Mouse (Mus musculus) hindbrain, embryonic 14.5 days (tissue): ENCODE data around the gene Hace1. TPM values are rescaled to one million over a fixed set of nuclear protein-coding genes. Genes with fewer than 3 reads are reported as not detected.

Experiments
- ATAC-seq: fragments of 200-750 bp; cut with Nextera tagmentation; 2 replicates; pipeline ENCODE4 v1.8.0; 2017; ENCODE audit warnings: moderate number of reproducible peaks, mild to moderate bottlenecking, moderate TSS enrichment, moderate library complexity; ENCODE audit not compliant: low FRiP score
- DNase-seq: peaks from one replicate; pipeline ENCODE4 v3.0.0-alpha.2; 2015; ENCODE audit warnings: low spot score
- H3K27ac ChIP-seq: fragments of 300-500 bp; sonication (generic); 2 replicates; pipeline ENCODE4 v1.5.1; 2014; ENCODE audit warnings: mild to moderate bottlenecking, moderate library complexity
- H3K27me3 ChIP-seq: fragments of 300-500 bp; sonication (generic); 2 replicates; pipeline ENCODE4 v1.6.1; 2014; ENCODE audit warnings: mild to moderate bottlenecking, low read length, mixed read lengths; ENCODE audit not compliant: control insufficient read depth, insufficient read depth
- H3K36me3 ChIP-seq: fragments of 300-500 bp; sonication (generic); replicated peaks from 2 replicates; pipeline ENCODE4 v1.6.1; 2014; ENCODE audit not compliant: control insufficient read depth, insufficient read depth
- H3K4me1 ChIP-seq: fragments of 300-500 bp; sonication (generic); replicated peaks from 2 replicates; pipeline ENCODE4 v1.6.1; 2014; ENCODE audit warnings: antibody characterized with exemption, low read length, mixed read lengths; ENCODE audit not compliant: control insufficient read depth, insufficient read depth
- H3K4me2 ChIP-seq: fragments of 300-500 bp; sonication (generic); replicated peaks from 2 replicates; pipeline ENCODE4 v1.6.1; 2014; ENCODE audit warnings: mild to moderate bottlenecking, moderate library complexity
- H3K4me3 ChIP-seq: fragments of 300-500 bp; sonication (generic); replicated peaks from 2 replicates; pipeline ENCODE4 v1.5.1; 2014; ENCODE audit warnings: mild to moderate bottlenecking, low read length
- H3K9ac ChIP-seq: fragments of 300-500 bp; sonication (generic); 2 replicates; pipeline ENCODE4 v1.6.1; 2014
- H3K9me3 ChIP-seq: fragments of 300-500 bp; sonication (generic); 2 replicates; pipeline ENCODE4 v1.6.1; 2016; ENCODE audit warnings: low read length; ENCODE audit not compliant: control insufficient read depth
- WGBS: fragments of 180-500 bp; shearing (Covaris S2); extraction: QIAGEN DNeasy Blood & Tissue Kit; methylation state at CpG from one replicate; pipeline ENCODE4 v1.1.7; 2014; 5-methylcytosine and 5-hydroxymethylcytosine counted together
- polyA plus RNA-seq: library from polyadenylated mRNA; unstranded; fragments of >200 nt; fragmentation: Nextera tagmentation; extraction: Ambion mirVana; gene quantifications from 2 replicates; pipeline ENCODE4 v1.2.1, GENCODE M21; 2014

Gene Hace1
- polyA plus RNA-seq, 1 experiment from 2014 or later = 18.7 TPM

DNA sequence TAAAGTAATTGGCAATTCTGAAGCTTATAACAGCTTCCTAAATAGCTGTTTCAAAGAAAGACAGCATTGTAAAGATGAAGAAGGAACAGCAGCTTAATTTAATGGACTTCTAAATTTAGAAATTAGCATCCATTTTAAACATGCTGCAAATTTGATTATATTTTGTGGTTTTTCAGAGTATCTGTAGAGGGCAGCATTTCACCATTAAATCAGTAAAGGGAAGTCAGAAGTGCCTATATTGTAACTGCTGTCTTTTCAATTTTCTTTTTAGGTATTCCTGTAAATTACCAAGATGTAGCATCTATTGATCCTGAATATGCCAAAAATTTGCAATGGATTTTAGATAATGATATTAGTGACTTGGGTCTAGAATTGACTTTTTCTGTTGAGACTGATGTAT, 99.2 kb downstream of the Hace1 start:
- no peak overlapping the region for H3K27ac ChIP-seq
- no peaks in the 10 kb centered on the region for H3K9me3 ChIP-seq
- peak; percentile 54 for DNase-seq
- 0 out of 2 replicates have a peak, but pooled peaks cover 2% of the 10 kb centered on the region for H3K36me3 ChIP-seq
- no peak overlapping the region for H3K4me2 ChIP-seq
- ATAC-seq = no peak
- no peak overlapping the region for H3K4me3 ChIP-seq
- H3K9ac ChIP-seq = no peak overlapping the region
- H3K4me1 ChIP-seq = no peaks in the 10 kb centered on the region
- no peaks in the 10 kb centered on the region for H3K27me3 ChIP-seq

DNA sequence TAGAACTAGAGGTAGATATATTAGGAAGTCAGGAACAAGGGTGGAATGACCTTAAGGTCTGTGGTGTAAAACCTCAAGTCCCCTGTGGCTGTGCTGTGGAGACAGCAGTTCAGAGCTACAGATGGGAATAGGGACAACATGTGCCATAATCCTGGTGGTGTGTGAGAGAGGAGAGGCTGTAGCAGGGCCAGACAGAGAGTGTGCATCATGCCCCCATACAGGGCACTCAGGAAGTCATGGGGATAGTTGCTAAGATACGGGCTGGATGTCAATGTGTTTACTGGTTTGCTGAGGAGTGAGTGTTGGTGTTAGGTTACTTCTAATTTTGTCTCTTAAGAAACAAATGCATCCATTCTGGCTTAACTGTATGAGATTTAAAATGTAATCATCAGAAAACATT, 108.6 kb downstream of the Hace1 start:
- WGBS = 88% methylated on average over 1 of the region's 1 CpGs
- H3K4me1 ChIP-seq = no peaks in the 10 kb centered on the region
- H3K4me3 ChIP-seq = no peak overlapping the region
- H3K36me3 ChIP-seq = no peaks in the 10 kb centered on the region
- DNase-seq (no peak), ATAC-seq (no peak)
- H3K9ac ChIP-seq = no peak overlapping the region
- H3K4me2 ChIP-seq = no peak overlapping the region
- H3K9me3 ChIP-seq = no peaks in the 10 kb centered on the region
- H3K27ac ChIP-seq = no peak overlapping the region
- no peaks in the 10 kb centered on the region for H3K27me3 ChIP-seq

DNA sequence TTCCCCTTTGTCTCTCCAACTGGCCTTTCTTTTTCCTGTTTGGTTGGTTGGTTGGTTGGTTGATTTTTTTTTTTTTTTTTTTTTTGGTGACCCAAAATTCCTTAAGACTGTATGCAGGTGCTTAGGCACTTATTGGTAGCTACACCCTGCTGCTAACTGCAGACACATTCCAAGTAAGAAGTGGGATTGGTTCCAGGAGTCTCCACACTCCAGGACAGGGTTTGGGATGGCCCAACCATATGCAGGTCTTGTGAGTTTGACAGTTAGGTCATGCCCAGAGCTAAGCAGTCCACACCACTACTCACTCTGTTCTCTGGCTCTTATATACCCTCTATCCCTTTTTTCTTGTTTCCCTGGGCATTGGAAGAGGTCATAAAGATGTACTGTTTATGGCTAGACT, 117.3 kb downstream of the Hace1 start:
- no peaks in the 10 kb centered on the region for H3K27me3 ChIP-seq

DNA sequence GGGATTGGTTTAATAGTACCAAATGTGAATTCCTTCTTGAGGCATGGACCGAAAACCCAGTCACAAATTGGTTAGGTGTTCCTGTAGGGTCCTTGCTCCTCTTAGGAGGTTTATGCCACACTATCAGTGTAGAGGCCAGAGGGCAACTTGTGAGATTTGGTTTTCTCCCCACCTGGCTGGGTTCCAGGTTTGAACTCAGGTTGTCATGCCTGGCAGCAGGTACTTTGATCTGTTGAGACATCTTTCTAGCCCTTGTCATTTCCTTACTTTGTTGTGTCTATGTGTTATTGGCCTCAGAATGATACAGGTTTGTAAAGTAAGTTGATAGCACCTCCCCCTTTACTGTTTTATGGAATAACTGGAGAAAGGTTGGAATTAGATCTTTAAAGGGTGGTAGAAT, 117.9 kb downstream of the Hace1 start:
- Histone ChIP-seq H3K27me3 (no peaks in the 10 kb centered on the region), H3K27ac (no peak overlapping the region), H3K36me3 (no peaks in the 10 kb centered on the region), H3K4me1 (no peaks in the 10 kb centered on the region), H3K4me2 (no peak overlapping the region), H3K4me3 (no peak overlapping the region), H3K9ac (no peak overlapping the region), H3K9me3 (no peaks in the 10 kb centered on the region)
- ATAC-seq (no peak), DNase-seq (no peak)
- 100% methylated on average over 1 of the region's 1 CpGs for WGBS

More for the DNA sequence above, 117.3 kb downstream of the Hace1 start:
- Histone ChIP-seq H3K36me3 (no peaks in the 10 kb centered on the region), H3K4me1 (no peaks in the 10 kb centered on the region), H3K4me2 (no peak overlapping the region), H3K4me3 (no peak overlapping the region), H3K9me3 (no peaks in the 10 kb centered on the region), H3K27ac (no peak overlapping the region), H3K9ac (no peak overlapping the region)
- ATAC-seq (no peak), DNase-seq (no peak)

DNA sequence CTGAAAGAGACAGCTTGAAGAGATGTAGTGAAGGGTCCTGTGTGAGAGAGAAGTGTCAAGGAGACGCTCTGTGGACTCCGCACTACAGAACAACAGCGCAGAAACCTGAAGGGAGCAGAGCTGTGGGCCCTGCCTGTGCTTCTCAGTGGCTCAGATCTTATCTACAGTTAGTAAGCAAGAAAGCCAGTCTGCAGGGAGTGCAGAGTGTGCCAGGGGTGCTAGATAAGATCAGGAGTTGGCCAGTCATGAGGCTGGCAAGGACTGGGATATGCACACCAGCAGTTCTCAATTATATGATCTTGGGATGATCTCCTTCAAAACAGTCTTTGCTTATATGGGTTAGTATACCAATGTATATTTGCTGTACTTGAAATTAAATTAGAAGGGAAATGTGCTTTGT, 121.3 kb downstream of the Hace1 start:
- Histone ChIP-seq H3K4me3 (no peak overlapping the region), H3K4me1 (no peaks in the 10 kb centered on the region), H3K27ac (0 out of 2 replicates have a peak overlapping the region, but pooled peaks have one; percentile 21), H3K4me2 (no peak overlapping the region), H3K36me3 (no peaks in the 10 kb centered on the region), H3K9me3 (no peaks in the 10 kb centered on the region), H3K27me3 (no peaks in the 10 kb centered on the region), H3K9ac (no peak overlapping the region)
- WGBS = 81% methylated on average over 3 of the region's 3 CpGs
- ATAC-seq (no peak), DNase-seq (no peak)

DNA sequence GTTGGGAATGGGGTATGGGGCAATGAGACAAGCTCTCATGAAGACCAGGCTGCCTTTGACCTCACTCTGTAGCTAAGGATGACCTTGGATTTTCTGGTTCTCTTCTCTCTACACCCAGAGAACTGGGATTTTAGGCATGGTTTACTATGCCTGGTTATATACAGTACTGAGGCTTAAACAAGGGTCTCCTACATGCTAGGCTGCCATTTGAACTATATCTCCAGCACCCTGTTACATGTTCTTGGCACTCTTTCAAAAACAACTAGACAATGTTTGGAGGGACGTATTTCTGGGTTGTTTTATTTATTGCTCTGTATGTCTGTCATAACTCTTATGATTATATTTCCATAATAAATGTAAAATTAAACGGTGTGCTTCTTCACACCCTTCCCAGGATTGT, 129.2 kb downstream of the Hace1 start:
- Histone ChIP-seq H3K9ac (no peak overlapping the region), H3K9me3 (no peaks in the 10 kb centered on the region), H3K4me2 (no peak overlapping the region), H3K36me3 (no peaks in the 10 kb centered on the region), H3K27ac (no peak overlapping the region), H3K4me3 (no peak overlapping the region), H3K27me3 (no peaks in the 10 kb centered on the region), H3K4me1 (no peaks in the 10 kb centered on the region)
- ATAC-seq = no peak
- DNase-seq = no peak
- WGBS = 87% methylated on average over 2 of the region's 2 CpGs

DNA sequence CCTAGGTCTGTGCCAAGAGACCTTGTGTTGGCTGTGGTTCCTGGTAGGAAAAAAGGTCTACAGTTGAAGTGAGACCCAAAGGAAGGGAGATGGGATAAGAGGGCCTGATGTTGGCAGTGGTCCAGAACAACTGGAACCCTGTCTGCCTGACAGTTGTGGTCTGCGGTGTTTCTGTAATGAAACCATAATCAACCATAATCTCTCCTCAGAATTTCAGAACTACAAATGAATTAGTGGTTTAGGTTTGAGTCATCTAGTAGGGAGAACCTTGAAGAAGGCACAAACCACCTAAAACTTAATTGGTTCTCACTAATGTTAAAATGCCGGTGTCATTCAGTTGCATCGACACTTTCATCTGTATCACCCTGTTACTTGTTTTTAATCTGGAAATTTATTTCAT, 133.2 kb downstream of the Hace1 start:
- Histone ChIP-seq H3K36me3 (no peaks in the 10 kb centered on the region; the same call in 1 of the 2 replicates), H3K4me2 (no peak overlapping the region), H3K4me3 (no peak overlapping the region), H3K27me3 (no peaks in the 10 kb centered on the region), H3K9me3 (no peaks in the 10 kb centered on the region), H3K9ac (no peak overlapping the region), H3K27ac (peak overlapping the region; percentile 62), H3K4me1 (no peaks in the 10 kb centered on the region)
- ATAC-seq = no peak
- DNase-seq = no peak
- WGBS = 69% methylated on average over 3 of the region's 3 CpGs

DNA sequence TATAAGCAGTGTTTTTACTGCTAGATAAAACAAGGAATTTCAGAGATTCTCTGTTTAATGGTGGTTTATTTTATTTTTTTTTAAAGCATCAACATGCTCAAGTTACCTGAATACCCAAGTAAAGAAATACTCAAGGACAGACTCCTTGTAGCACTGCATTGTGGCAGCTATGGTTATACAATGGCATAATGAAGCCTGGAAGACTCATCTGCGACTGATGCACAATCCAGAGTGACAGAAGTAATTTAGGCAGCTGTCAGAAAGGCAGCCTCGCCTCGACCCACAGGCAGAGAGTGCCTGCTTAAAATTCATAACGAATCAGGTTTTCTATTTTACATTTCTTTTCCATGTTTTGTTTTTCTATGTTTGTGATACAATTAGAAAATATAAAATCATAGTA, 133.7 kb downstream of the Hace1 start:
- WGBS = 30% methylated on average over 4 of the region's 4 CpGs
- no peak overlapping the region for H3K4me2 ChIP-seq
- H3K27ac ChIP-seq = peak overlapping the region; percentile 24; the same call in 1 of the 2 replicates
- H3K4me1 ChIP-seq = no peaks in the 10 kb centered on the region
- H3K9me3 ChIP-seq = no peaks in the 10 kb centered on the region
- no peaks in the 10 kb centered on the region; the same call in 1 of the 2 replicates for H3K36me3 ChIP-seq
- H3K27me3 ChIP-seq = no peaks in the 10 kb centered on the region
- DNase-seq (no peak), ATAC-seq (no peak)
- H3K9ac ChIP-seq = no peak overlapping the region
- no peak overlapping the region for H3K4me3 ChIP-seq
